Mouse (Mus musculus) ES-E14 (cell line): ENCODE measurements around the gene Pars2.

Source experiments
- CHD2 ChIP-seq: IDR thresholded peaks from 2 replicates; pipeline ENCODE4 v1.6.1; 2014; ENCODE audit warnings: mild to moderate bottlenecking, low read depth, low read length, inconsistent platforms
- MAFK ChIP-seq: IDR thresholded peaks from 2 replicates; pipeline ENCODE4 v1.6.1; 2014; ENCODE audit warnings: mild to moderate bottlenecking, low read depth, low read length, inconsistent platforms; ENCODE audit not compliant: insufficient read depth
- ZC3H11A ChIP-seq: IDR thresholded peaks from 2 replicates; pipeline ENCODE4 v1.6.1; 2012; ENCODE audit warnings: low read depth, mild to moderate bottlenecking, inconsistent platforms, low read length, borderline replicate concordance

- TF ChIP-seq MAFK (no peak), CHD2 (no peak), ZC3H11A (no peak)
These were observed 49.1 kb downstream of the Pars2 start for GRCm38 (mm10) chr4:106699989-106700388.
